Mouse (Mus musculus) E14TG2a.4 (cell line): ENCODE results near the gene Plcd1.

Experiments used
- H3K27me3 ChIP-seq: 2 replicates; pipeline ENCODE4 v1.6.1; 2014; ENCODE audit warnings: low read length, control low read depth; ENCODE audit not compliant: insufficient read depth
- H3K36me3 ChIP-seq: 2 replicates; pipeline ENCODE4 v1.6.1; 2014; ENCODE audit warnings: low read length, control low read depth; ENCODE audit not compliant: insufficient read depth
- H3K4me1 ChIP-seq: replicated peaks from 2 replicates; pipeline ENCODE4 v1.6.1; 2014; ENCODE audit warnings: low read depth, low read length, control low read depth
- H3K4me3 ChIP-seq: replicated peaks from 2 replicates; pipeline ENCODE4 v1.5.1; 2014; ENCODE audit warnings: mild to moderate bottlenecking, low read length
- H3K9me3 ChIP-seq: 2 replicates; pipeline ENCODE4 v1.6.1; 2014; ENCODE audit warnings: low read length, control low read depth
- CTCF ChIP-seq: conservative IDR thresholded peaks from 2 replicates; pipeline ENCODE4 v1.5.1; 2014; ENCODE audit warnings: low read length
- NANOG ChIP-seq: IDR thresholded peaks from 2 replicates; pipeline ENCODE4 v1.6.1; 2014; ENCODE audit warnings: borderline replicate concordance, low read length, mixed read lengths
- POU5F1 ChIP-seq: IDR thresholded peaks from 2 replicates; pipeline ENCODE4 v1.6.1; 2014; ENCODE audit warnings: low read length, borderline replicate concordance

Plcd1 gene

DNA sequence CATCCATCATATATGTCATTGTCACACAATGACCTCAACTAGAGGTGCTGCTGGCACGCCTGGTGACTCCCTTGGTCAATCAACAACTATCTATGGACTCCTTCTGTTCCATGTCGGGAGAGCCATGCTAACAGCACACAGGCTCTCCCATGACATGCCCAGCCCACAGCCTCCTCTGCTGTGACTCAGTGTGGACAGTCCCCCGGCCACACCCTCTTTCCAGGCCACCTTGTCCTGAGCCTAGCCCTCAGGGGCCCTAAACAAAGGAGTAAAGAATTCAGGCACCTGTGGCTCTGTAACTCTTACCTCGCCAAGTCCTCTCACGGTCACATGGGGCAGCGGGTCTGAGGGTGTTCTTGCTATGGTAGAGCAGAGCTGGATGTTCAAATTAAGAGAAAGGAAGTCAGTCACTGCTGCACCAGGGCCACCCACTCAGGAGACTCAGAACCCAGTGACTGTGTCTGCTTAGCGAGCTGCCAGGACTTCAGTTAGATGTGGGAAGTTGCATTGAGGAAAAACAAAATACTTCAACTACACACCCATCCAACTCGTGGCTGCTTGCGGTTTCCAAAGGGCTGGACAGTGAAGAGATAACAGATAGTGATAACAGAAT lies 39.2 kb downstream of the Plcd1 start:
- Histone ChIP-seq H3K4me1 (peaks cover 61% of the 10 kb centered on the region), H3K4me3 (no peak overlapping the region), H3K36me3 (no peaks in the 10 kb centered on the region), H3K27me3 (peaks cover 43% of the 10 kb centered on the region), H3K9me3 (peaks cover 8% of the 10 kb centered on the region)
- TF ChIP-seq CTCF (no peak), POU5F1 (no peak), NANOG (no peak)

DNA sequence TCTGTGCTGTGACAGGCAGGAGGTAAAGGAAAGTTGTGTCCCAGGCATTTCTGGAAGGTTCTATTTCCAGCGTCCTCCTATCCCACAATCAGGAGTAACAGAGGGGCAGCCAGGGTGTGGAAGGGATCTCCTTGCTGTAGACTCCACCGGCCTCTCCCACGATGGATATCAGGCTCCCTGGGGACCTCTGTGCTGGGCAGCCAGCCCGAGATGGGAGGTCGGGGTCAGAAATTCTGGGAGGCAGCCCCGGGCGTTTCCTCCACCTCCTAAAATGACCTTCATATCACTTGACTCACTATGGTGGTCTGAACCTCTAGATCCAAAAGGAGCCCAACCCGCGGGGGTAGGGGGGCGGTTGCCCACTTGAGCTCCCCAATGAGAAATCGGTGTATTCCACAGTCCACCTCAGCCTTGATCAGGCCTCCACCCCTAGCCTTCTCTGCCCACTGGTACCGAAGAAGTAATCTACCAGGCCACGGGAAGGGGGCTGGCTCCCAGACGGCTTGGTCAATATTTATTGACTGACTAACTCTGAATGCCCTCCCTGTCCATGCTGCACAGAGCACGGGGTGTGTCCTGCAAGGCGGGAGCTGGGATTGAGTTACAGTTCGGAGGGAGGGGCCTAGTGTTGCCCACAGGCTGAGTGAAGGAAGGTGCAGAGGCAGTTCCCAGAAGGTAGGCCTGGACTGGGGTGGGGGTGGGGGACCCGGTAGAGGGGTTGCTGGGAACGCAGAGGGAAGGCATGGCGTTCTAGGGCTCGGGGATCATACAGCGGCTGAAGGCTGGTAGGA lies 41.0 kb downstream of the Plcd1 start, which contains the start of gene Vill:
Gene Vill (plus strand): TSS at position 625 of the 791 bp plus-strand sequence.
- H3K36me3 ChIP-seq = no peaks in the 10 kb centered on the region
- peaks cover 61% of the 10 kb centered on the region for H3K4me1 ChIP-seq
- TF ChIP-seq NANOG (no peak), CTCF (no peak), POU5F1 (no peak)
- H3K4me3 ChIP-seq = peak within 1 kb of the TSS; percentile 74
- peaks cover 8% of the 10 kb centered on the region for H3K9me3 ChIP-seq
- H3K27me3 ChIP-seq = peaks cover 29% of the 10 kb centered on the region

- TF ChIP-seq NANOG = no peak
- no peak for TF ChIP-seq POU5F1
- TF ChIP-seq CTCF = no peak
- peaks cover 26% of the 10 kb centered on the region for H3K27me3 ChIP-seq
- H3K4me1 ChIP-seq = peaks cover 50% of the 10 kb centered on the region
- H3K4me3 ChIP-seq = no peak overlapping the region
- no peaks in the 10 kb centered on the region for H3K36me3 ChIP-seq
- H3K9me3 ChIP-seq = peaks cover 8% of the 10 kb centered on the region
These were observed 42.1 kb downstream of the Plcd1 start for GRCm38 (mm10) chr9:119051158-119051557.

DNA sequence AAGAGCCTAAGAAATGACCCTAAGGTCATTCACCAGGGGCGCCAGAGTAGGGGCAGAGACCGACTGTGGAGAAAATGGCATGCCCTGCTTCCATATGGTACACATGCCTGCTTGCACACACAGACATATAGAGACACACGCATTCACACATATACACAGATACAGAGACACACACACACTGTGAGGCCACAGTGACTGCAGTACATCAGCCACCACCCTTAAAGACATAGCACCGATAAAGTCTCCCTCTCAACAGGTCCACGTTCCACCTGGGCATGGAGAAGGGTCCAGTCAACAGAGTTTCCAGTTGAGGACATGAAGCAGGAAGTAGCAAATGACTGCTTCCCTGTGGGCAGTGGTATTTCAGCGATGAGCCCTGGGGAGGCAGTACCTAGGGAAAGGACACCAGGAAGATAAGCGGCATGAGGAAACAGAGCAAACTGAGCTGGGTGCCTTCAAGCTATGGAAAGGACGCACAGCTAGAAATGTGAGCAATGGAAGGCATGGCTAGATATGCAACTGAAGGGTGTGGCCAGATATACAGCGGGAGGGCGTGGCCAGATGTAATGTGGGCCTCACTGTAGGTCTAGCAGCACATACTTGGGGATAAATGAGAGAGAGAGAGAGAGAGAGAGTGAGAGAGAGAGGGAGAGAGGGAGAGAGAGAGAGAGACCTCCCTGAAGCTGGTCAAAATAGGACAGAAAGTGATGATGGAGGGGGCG lies 45.0 kb downstream of the Plcd1 start:
- no peak for TF ChIP-seq CTCF
- no peak for TF ChIP-seq POU5F1
- TF ChIP-seq NANOG = no peak
- no peaks in the 10 kb centered on the region for H3K36me3 ChIP-seq
- no peak overlapping the region for H3K4me3 ChIP-seq
- H3K9me3 ChIP-seq = peaks cover 8% of the 10 kb centered on the region
- H3K4me1 ChIP-seq = peaks cover 23% of the 10 kb centered on the region
- peaks cover 19% of the 10 kb centered on the region for H3K27me3 ChIP-seq

DNA sequence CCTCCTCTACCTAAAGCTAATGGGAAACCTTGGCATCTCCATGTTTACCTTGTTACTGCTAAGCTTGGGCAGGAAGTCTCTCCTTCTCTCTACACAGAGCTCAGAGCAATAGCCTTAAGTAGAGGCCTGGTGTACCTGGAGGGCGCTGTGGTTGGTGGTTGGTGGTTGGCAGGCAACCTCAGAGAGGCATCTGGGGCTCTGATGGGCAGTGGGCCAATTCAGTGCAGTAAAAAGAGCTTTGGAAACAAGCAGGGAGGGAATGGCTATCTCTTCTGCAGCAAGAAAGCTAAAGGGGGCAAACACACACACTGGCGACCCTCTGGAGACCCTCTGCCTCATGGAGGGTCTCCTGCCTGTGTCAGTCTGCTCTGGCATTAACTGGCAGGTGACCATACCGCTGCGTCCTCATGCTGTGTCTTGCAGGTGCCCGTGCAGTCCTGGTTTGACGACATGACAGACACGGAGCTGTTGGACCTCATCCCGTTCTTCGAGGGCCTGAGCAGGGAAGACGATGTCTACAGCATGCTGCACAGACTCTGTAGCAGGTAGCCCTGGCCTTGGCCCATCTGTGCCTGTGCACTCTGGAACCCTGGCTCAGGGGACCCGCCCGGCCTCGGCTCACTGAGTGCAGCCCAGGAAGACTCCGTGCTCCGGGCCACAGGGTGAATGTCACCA lies 53.1 kb downstream of the Plcd1 start:
- Histone ChIP-seq H3K4me1 (peaks cover 20% of the 10 kb centered on the region), H3K4me3 (no peak overlapping the region), H3K27me3 (peaks cover 15% of the 10 kb centered on the region), H3K36me3 (no peaks in the 10 kb centered on the region), H3K9me3 (no peaks in the 10 kb centered on the region)
- TF ChIP-seq POU5F1 (no peak), NANOG (no peak), CTCF (no peak)

GRCm38 (mm10) chr9:119038574-119038973 lies 54.7 kb downstream of the Plcd1 start:
- TF ChIP-seq POU5F1 = no peak
- 0 out of 2 replicates have a peak, but pooled peaks have one; percentile 0 for TF ChIP-seq CTCF
- Histone ChIP-seq H3K4me3 (no peak overlapping the region), H3K36me3 (no peaks in the 10 kb centered on the region), H3K9me3 (no peaks in the 10 kb centered on the region), H3K4me1 (peaks cover 35% of the 10 kb centered on the region), H3K27me3 (peaks cover 23% of the 10 kb centered on the region)

DNA sequence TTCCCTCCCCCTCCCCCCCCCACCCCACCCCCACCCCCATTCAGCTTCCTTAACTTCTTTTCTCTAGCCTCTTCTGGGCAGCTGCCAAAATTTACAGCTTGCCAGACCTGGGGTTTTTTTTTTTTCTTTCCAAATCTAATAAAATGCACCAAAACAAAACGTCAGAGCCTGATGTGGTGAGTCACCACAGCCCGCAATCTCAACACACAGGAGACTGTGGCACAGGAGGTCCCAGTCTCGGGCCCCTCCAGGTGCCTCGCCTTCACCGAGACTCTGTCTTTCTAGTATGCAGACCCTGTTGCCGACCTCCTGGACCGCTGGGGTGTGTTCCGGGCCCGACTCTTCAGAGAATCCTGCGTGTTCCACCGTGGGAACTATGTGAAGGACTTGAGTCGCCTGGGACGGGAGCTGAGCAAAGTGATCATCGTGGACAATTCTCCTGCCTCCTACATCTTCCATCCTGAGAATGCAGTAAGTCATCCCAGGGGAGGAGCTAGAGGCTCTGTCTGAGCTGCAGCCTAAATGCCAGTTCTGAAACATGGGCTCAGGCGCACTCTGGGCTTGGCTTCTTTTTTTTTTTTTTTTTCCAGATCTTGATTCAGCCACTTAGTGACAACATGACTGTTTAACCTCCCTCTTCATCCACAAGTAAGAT lies 56.1 kb downstream of the Plcd1 start:
- Histone ChIP-seq H3K9me3 (no peaks in the 10 kb centered on the region), H3K36me3 (no peaks in the 10 kb centered on the region), H3K4me1 (peaks cover 44% of the 10 kb centered on the region), H3K27me3 (peaks cover 33% of the 10 kb centered on the region), H3K4me3 (no peak overlapping the region)
- TF ChIP-seq NANOG (no peak), POU5F1 (no peak), CTCF (no peak)

DNA sequence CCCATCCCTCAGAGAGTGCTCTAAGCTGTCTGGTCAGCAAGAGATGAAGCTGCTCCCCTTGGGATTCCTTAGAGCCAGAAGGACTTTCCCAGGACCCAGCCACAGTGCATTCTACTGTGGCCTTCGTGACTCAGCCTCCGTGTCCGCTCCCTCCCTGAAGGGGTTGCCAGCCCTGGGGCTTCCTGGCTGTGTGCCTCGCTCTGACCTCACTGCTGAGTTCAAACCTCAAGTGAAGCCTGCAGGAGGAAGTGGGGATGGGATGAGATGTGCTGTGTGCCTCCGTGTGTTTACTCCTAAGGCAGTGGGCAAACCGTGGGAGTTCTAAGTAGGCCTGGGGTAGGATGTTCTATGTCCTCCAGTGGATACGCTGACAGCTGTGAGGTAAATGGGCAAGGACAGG lies 57.5 kb downstream of the Plcd1 start:
- H3K36me3 ChIP-seq = no peaks in the 10 kb centered on the region
- TF ChIP-seq POU5F1 (no peak), CTCF (no peak), NANOG (no peak)
- peaks cover 44% of the 10 kb centered on the region for H3K4me1 ChIP-seq
- H3K4me3 ChIP-seq = no peak overlapping the region
- H3K9me3 ChIP-seq = no peaks in the 10 kb centered on the region
- peaks cover 44% of the 10 kb centered on the region for H3K27me3 ChIP-seq
